Mouse (Mus musculus) midbrain, postnatal 0 days (tissue): ENCODE measurements around the gene Zfp523. TPM values are rescaled to one million over a fixed set of nuclear protein-coding genes. Genes with fewer than 3 reads are reported as not detected.

Source experiments
- ATAC-seq: fragments of 200-750 bp; cut with Nextera tagmentation; 2 replicates; pipeline ENCODE4 v1.8.0; 2017; ENCODE audit warnings: moderate number of reproducible peaks, mild to moderate bottlenecking, moderate TSS enrichment, moderate library complexity; ENCODE audit not compliant: low FRiP score
- DNase-seq: peaks from one replicate; pipeline ENCODE4 v3.0.0-alpha.2; 2015; ENCODE audit warnings: low spot score
- H3K27ac ChIP-seq: fragments of 300-500 bp; sonication (generic); 2 replicates; pipeline ENCODE4 v1.5.1; 2014; ENCODE audit warnings: low read depth, mild to moderate bottlenecking, low read length, mixed read lengths
- H3K27me3 ChIP-seq: fragments of 300-500 bp; sonication (generic); 2 replicates; pipeline ENCODE4 v1.6.1; 2014; ENCODE audit warnings: low read length, control low read depth, mixed read lengths; ENCODE audit not compliant: insufficient read depth
- H3K36me3 ChIP-seq: fragments of 300-500 bp; sonication (generic); 2 replicates; pipeline ENCODE4 v1.6.1; 2014; ENCODE audit warnings: low read length, control low read depth, mixed read lengths; ENCODE audit not compliant: insufficient read depth
- H3K4me1 ChIP-seq: fragments of 300-500 bp; sonication (generic); 2 replicates; pipeline ENCODE4 v1.6.1; 2014; ENCODE audit warnings: mild to moderate bottlenecking, control low read depth, antibody characterized with exemption, low read length, mixed read lengths; ENCODE audit not compliant: insufficient read depth
- H3K4me2 ChIP-seq: fragments of 300-500 bp; sonication (generic); 2 replicates; pipeline ENCODE4 v1.6.1; 2014; ENCODE audit warnings: low read depth, mild to moderate bottlenecking, low read length, mixed read lengths; ENCODE audit not compliant: poor library complexity, severe bottlenecking
- H3K4me3 ChIP-seq: fragments of 300-500 bp; sonication (generic); 2 replicates; pipeline ENCODE4 v1.5.1; 2014; ENCODE audit warnings: low read depth, mild to moderate bottlenecking, low read length, moderate library complexity
- H3K9ac ChIP-seq: fragments of 300-500 bp; sonication (generic); replicated peaks from 2 replicates; pipeline ENCODE4 v1.6.1; 2014; ENCODE audit warnings: mild to moderate bottlenecking, low read length, moderate library complexity, mixed read lengths; ENCODE audit not compliant: poor library complexity, severe bottlenecking
- H3K9me3 ChIP-seq: fragments of 300-500 bp; sonication (generic); 2 replicates; pipeline ENCODE4 v1.6.1; 2016; ENCODE audit warnings: low read length, control low read depth
- CTCF ChIP-seq: IDR thresholded peaks from 2 replicates; pipeline ENCODE4 v1.5.1; 2016; ENCODE audit warnings: antibody characterized with exemption, mild to moderate bottlenecking
- WGBS: fragments of 180-500 bp; shearing (Covaris S2); extraction: QIAGEN DNeasy Blood & Tissue Kit; methylation state at CpG from one replicate; pipeline ENCODE4 v1.1.7; 2014; 5-methylcytosine and 5-hydroxymethylcytosine counted together
- polyA plus RNA-seq: library from polyadenylated mRNA; unstranded; fragments of >200 nt; fragmentation: Nextera tagmentation; extraction: Ambion mirVana; gene quantifications from 2 replicates; pipeline ENCODE4 v1.2.1, GENCODE M21; 2015
- total RNA-seq: library from RNA; depleted of rRNA; stranded (reverse); fragments of >200 nt; gene quantifications from 2 replicates; pipeline ENCODE4 v1.2.3, GENCODE M21; 2014

Zfp523 gene
- total and polyA plus RNA-seq, 2 experiments from 2014 or later: 40.0 to 81.7 TPM

DNA sequence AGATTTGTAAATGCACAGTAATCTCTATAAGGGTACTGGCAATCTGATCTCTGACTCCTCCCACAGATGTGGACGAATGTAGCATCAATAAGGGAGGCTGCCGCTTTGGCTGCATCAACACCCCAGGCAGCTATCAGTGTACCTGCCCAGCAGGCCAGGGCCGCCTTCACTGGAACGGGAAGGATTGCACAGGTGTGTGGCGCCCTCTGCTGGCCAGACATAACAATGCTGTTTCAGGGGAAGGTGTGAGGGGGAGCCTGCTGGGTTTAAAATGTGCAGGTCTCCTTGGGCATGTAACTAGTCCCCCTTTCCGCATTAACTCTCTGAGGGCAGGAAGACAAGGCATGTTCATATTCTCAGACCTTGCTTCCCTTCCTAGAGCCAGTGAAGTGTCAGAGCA, 13.3 kb upstream of the Zfp523 start:
- Histone ChIP-seq H3K4me2 (no peak overlapping the region), H3K9ac (no peak overlapping the region), H3K4me3 (no peak overlapping the region), H3K27ac (no peak overlapping the region), H3K36me3 (peaks cover 46% of the 10 kb centered on the region), H3K9me3 (no peaks in the 10 kb centered on the region), H3K4me1 (no peaks in the 10 kb centered on the region), H3K27me3 (no peaks in the 10 kb centered on the region)
- TF ChIP-seq CTCF: peak; percentile 95
- DNase-seq: peak; percentile 72
- WGBS: 6% methylated on average over 6 of the region's 6 CpGs
- ATAC-seq: no peak

GRCm38 (mm10) chr17:28170460-28171305, 6.2 kb upstream of the Zfp523 start:
- Histone ChIP-seq H3K27ac (no peak overlapping the region), H3K4me3 (no peak overlapping the region), H3K9ac (no peak overlapping the region), H3K9me3 (no peaks in the 10 kb centered on the region), H3K36me3 (peaks cover 19% of the 10 kb centered on the region; the same call in 1 of the 2 replicates), H3K4me1 (0 out of 2 replicates have a peak, but pooled peaks cover under 1% of the 10 kb centered on the region), H3K27me3 (no peaks in the 10 kb centered on the region), H3K4me2 (no peak overlapping the region)
- DNase-seq: no peak
- 86% methylated on average over 6 of the region's 6 CpGs for WGBS
- TF ChIP-seq CTCF: no peak
- ATAC-seq: no peak

DNA sequence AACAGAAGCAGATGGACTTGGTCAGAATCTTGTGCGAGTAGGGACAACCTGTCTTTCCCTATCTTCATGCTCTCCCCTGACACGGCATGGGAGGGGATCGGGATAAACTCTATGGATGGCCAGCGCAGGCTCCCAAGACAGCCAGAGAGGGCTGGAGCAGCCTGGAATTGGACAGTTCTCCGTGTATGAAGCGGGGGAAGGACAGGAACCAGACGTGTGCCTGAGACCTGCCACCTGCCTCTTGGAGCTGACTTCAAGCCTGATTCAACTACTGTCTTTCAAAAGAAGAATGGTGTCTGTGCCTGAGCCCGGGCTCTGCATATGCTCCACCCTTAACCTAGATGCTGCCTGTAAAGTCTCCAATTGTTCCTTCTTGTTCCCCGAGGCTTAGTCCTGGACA, 4.2 kb upstream of the Zfp523 start:
- no peak for ATAC-seq
- DNase-seq: no peak
- WGBS: 68% methylated on average over 9 of the region's 9 CpGs
- TF ChIP-seq CTCF: no peak
- Histone ChIP-seq H3K4me1 (peaks cover 6% of the 10 kb centered on the region; the same call in 1 of the 2 replicates), H3K27ac (no peak overlapping the region), H3K4me2 (no peak overlapping the region), H3K36me3 (peaks cover 5% of the 10 kb centered on the region; the same call in 1 of the 2 replicates), H3K9ac (no peak overlapping the region), H3K9me3 (no peaks in the 10 kb centered on the region), H3K4me3 (no peak overlapping the region), H3K27me3 (no peaks in the 10 kb centered on the region)

DNA sequence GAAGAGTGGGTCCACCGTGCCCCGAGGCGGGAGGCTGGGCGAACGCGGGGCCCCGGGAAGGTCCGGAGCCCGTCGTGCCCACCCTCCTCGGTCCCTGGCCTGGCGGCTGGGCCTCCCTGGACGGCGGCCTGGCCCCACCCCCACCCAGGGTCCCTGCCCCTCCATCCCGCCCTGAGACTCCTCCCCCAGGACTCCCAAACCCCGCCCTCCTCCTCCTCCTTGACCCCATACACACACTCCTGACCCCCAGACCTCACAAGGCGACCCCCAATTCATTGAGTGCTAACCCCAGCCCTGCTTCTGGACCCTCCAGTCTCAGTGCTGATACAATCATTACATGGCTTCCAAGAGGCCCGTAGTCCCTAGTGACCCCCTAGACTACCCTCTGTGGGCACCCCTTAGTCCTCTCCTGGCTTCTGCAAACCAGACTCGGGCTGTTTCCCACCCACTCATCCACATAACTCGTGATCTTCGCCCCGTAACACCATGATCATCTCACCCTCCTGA, 664 bp downstream of the Zfp523 start:
- H3K9me3 ChIP-seq: no peaks in the 10 kb centered on the region
- H3K27me3 ChIP-seq: no peaks in the 10 kb centered on the region
- ATAC-seq (peak; percentile 66), DNase-seq (peak; percentile 61)
- TF ChIP-seq CTCF: no peak
- peaks cover 6% of the 10 kb centered on the region; the same call in 1 of the 2 replicates for H3K4me1 ChIP-seq
- WGBS: 15% methylated on average over 11 of the region's 22 CpGs
- peaks cover 4% of the 10 kb centered on the region; the same call in 1 of the 2 replicates for H3K36me3 ChIP-seq
- H3K4me3 ChIP-seq: peak overlapping the region; percentile 76
- peak overlapping the region; percentile 92 for H3K27ac ChIP-seq
- peak overlapping the region; percentile 97 for H3K9ac ChIP-seq
- H3K4me2 ChIP-seq: peak overlapping the region; percentile 87

DNA sequence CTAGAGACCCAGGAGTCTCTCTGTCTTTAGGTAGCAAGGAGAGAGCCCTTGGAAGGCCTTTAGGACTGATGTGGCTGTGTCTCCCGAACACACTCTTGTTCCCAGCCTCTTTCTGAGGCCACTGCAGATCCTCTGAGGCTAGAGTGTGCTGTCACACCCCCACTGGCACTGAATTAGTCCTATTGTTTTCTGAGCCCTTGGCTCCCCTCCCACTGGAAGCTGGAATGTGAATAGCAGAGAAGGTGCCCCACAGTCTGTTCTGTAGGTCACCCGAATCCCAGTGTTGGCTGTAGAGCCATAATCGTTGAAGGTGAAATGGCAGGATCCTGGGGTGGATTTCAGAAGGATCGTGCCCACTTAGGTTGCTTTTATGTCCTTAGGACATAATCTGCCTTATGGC, 3.4 kb downstream of the Zfp523 start:
- no peak for ATAC-seq
- no peak for TF ChIP-seq CTCF
- no peaks in the 10 kb centered on the region for H3K9me3 ChIP-seq
- no peak overlapping the region for H3K4me2 ChIP-seq
- no peak for DNase-seq
- H3K27me3 ChIP-seq: no peaks in the 10 kb centered on the region
- no peak overlapping the region for H3K27ac ChIP-seq
- H3K4me1 ChIP-seq: peaks cover 6% of the 10 kb centered on the region; the same call in 1 of the 2 replicates
- no peak overlapping the region for H3K9ac ChIP-seq
- H3K36me3 ChIP-seq: peaks cover 4% of the 10 kb centered on the region; the same call in 1 of the 2 replicates
- no peak overlapping the region for H3K4me3 ChIP-seq
- 22% methylated on average over 4 of the region's 4 CpGs for WGBS
